Mouse (Mus musculus): ENCODE results near the gene Gk5. TPM values are rescaled to one million over a fixed set of nuclear protein-coding genes. Genes with fewer than 3 reads are reported as not detected.
"Not testable (repeated sequence)": the region's sequence is repeated elsewhere in the genome, so short reads cannot be mapped to it uniquely, and the experiment has no call there.

Gk5 gene
- 11.2 and 12.1 TPM in 2 replicates for polyA plus RNA-seq (2015; fragmentation: Nextera tagmentation; extraction: Ambion mirVana)

DNA sequence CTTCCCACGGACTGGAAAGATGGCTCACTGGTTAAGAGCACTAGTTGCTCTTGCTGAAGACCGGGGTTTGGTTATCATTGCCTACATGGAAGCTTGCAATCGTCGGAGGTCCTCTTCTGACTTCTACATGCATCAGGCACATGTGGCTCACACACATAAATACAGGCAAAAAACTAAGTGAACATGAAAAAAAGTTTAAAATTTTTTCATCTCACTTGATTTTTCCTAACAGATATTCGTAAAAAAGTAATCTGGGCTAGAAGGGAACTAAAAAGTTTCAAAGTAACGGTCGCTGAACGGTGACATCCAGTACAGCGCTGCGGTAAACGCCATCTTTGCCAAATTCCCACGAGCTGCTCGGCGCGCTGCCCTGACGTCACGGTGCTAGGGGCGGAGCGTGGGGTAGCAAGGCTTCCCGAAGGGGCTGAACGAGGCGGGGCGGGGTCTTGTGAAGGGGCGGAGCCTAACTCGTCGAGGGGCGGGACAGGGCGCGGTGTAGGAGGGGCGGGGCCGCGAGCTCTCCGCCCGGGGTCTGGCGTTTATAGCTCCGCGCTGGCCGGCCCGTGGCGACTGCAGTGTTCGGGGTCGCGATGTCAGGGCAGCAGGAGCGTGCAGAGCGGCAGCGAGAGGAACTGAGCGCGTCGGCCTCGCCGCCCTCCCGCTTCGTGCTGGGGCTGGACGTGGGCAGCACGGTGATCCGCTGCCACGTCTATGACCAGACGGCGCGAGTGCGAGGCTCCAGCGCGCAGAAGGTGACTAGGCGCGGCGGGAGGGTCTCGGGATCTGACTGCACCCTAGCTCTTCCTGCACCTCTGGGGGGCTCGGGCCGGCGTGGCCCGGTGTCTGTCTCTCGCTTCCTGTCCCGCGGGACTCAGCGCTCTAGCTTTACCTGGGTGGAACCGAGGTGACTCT lies at the start of gene Gk5:
Gene Gk5, plus strand, starts transcription at position 502 of the 912 bp plus-strand sequence.
- WGBS, result 1% methylated on average over 76 of the region's 76 CpGs
- peaks cover 4% of the 10 kb centered on the region; the same call in 1 of the 2 replicates for H3K4me1 ChIP-seq (ENCODE audit: control insufficient read depth, insufficient read depth, low read length)
- H3K9me3 ChIP-seq (replicated peaks; ENCODE audit: control insufficient read depth, low read length), result no peaks in the 10 kb centered on the region
- peak within 1 kb of the TSS; percentile 84 for H3K4me3 ChIP-seq (replicated peaks; ENCODE audit: low read length)
- H3K36me3 ChIP-seq (ENCODE audit: control insufficient read depth, insufficient read depth, low read length), result no peaks in the 10 kb centered on the region
- peak within 1 kb of the TSS; percentile 88 for H3K9ac ChIP-seq (ENCODE audit: low read length)
- peak within 1 kb of the TSS; percentile 68 for H3K4me2 ChIP-seq (ENCODE audit: low read depth, low read length)
- H3K27ac ChIP-seq (ENCODE audit: low read length), result peak within 1 kb of the TSS; percentile 60
- peak; percentile 99 for ATAC-seq (ENCODE audit: insufficient read depth, low FRiP score)
- H3K27me3 ChIP-seq (ENCODE audit: control insufficient read depth, insufficient read depth, low read length), result no peaks in the 10 kb centered on the region

DNA sequence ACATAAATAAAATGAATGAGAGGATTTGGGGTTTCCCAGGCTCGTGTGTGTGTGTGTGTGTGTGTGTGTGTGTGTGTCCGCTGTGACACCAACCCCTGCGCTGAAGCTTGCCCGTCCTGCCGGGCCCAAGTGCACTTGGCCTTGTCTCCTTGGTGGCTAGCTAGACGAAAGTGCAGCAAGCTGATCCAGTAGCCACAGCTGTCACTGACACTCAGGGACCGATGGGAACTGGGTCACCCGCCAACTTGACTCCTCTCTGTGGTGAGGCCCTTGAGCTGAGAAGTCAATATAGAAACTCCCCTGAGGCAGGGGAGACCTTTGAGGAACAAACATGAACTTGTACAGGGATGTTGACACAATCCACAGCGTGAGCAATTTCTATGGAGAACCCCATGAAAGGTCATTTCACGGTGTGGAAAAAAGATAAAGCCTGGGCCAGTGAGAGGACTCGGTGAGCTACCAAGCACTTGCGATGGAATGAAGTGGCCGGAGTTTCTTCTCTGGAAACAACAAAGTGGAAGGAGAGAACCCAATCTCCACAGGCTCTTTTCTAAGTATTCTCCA lies 40.3 kb upstream of the Gk5 start:
- H3K4me3 ChIP-seq (replicated peaks; ENCODE audit: low read length), result no peak overlapping the region

DNA sequence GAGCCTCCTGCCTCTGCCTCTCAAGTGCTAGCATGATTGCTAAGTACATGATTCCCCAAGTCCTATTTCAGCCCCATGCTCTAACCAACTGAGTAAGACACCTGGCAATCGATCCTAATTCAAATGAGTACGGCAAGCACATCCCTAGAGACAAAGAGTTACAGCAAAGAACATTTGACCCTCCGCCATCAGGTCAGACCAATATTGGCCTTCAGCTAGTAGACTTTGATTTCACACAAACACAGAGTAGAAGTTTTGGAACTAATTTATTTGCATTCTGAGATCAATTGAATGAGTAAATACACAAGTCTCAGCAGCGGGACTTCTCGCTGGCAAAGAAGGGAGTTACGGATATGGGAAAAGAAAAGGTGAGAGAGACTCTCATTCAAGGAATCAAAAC lies 33.9 kb upstream of the Gk5 start:
- Histone ChIP-seq H3K27ac (ENCODE audit: low read length) (no peak overlapping the region), H3K4me2 (ENCODE audit: low read depth, low read length) (no peak overlapping the region), H3K4me1 (ENCODE audit: control insufficient read depth, insufficient read depth, low read length) (no peaks in the 10 kb centered on the region), H3K27me3 (ENCODE audit: control insufficient read depth, insufficient read depth, low read length) (no peaks in the 10 kb centered on the region), H3K9me3 (replicated peaks; ENCODE audit: control insufficient read depth, low read length) (no peaks in the 10 kb centered on the region), H3K4me3 (replicated peaks; ENCODE audit: low read length) (no peak overlapping the region), H3K36me3 (ENCODE audit: control insufficient read depth, insufficient read depth, low read length) (no peaks in the 10 kb centered on the region), H3K9ac (ENCODE audit: low read length) (no peak overlapping the region)
- WGBS, result 74% methylated on average over 6 of the region's 6 CpGs
- no peak for ATAC-seq (ENCODE audit: insufficient read depth, low FRiP score)

More for the DNA sequence above, 40.3 kb upstream of the Gk5 start:
- Histone ChIP-seq H3K4me1 (ENCODE audit: control insufficient read depth, insufficient read depth, low read length) (no peaks in the 10 kb centered on the region), H3K27me3 (ENCODE audit: control insufficient read depth, insufficient read depth, low read length) (no peaks in the 10 kb centered on the region), H3K9ac (ENCODE audit: low read length) (no peak overlapping the region), H3K9me3 (replicated peaks; ENCODE audit: control insufficient read depth, low read length) (no peaks in the 10 kb centered on the region), H3K27ac (ENCODE audit: low read length) (no peak overlapping the region), H3K36me3 (ENCODE audit: control insufficient read depth, insufficient read depth, low read length) (no peaks in the 10 kb centered on the region), H3K4me2 (ENCODE audit: low read depth, low read length) (no peak overlapping the region)
- WGBS, result 69% methylated on average over 13 of the region's 13 CpGs
- no peak for ATAC-seq (ENCODE audit: insufficient read depth, low FRiP score)

DNA sequence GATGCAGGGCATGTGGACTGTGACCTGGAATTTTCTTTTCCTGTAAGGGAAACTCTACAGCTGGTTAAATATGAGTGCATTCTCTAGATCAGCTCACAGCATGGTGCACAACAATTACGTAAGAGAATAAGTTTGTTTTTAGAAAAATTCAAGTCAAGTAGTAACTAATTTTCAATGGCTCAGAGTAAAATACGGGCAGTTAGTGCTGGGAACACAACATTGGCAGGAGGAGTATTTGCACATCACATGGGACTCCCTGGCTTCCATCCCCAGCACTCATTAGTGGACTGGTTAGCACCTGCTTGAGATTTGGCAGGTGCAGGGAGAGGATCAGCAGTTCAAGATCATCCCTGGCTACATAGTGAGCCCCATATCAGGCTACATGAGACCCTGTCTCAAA lies 31.5 kb upstream of the Gk5 start:
- no peak overlapping the region for H3K4me3 ChIP-seq (replicated peaks; ENCODE audit: low read length)
- H3K27me3 ChIP-seq (ENCODE audit: control insufficient read depth, insufficient read depth, low read length), result no peaks in the 10 kb centered on the region
- H3K27ac ChIP-seq (ENCODE audit: low read length), result no peak overlapping the region
- no peak for ATAC-seq (ENCODE audit: insufficient read depth, low FRiP score)
- H3K9me3 ChIP-seq (replicated peaks; ENCODE audit: control insufficient read depth, low read length), result no peaks in the 10 kb centered on the region
- no peak overlapping the region for H3K4me2 ChIP-seq (ENCODE audit: low read depth, low read length)
- no peaks in the 10 kb centered on the region for H3K4me1 ChIP-seq (ENCODE audit: control insufficient read depth, insufficient read depth, low read length)
- WGBS, result 78% methylated on average over 2 of the region's 2 CpGs
- no peak overlapping the region for H3K9ac ChIP-seq (ENCODE audit: low read length)
- no peaks in the 10 kb centered on the region for H3K36me3 ChIP-seq (ENCODE audit: control insufficient read depth, insufficient read depth, low read length)

DNA sequence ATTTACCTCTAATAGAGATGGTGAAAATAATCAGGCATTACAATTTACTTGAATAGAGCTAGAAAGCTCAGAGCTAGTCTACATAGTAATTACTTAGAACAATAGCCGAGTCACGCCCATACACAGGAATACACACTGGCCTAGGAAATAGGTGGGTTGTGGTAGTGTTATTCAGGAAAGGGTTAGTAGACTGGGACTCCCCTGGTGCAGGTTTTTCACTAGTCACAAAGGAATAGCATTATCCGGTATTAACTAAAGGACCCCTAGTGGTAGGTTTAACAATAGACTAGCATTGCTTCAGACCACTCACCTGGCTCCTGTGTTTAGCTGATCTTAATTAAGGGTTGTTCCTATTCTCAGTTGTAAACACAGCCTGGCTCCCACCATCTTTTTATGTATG lies 30.7 kb upstream of the Gk5 start:
- H3K4me1 ChIP-seq (ENCODE audit: control insufficient read depth, insufficient read depth, low read length); H3K36me3 ChIP-seq (ENCODE audit: control insufficient read depth, insufficient read depth, low read length); H3K27me3 ChIP-seq (ENCODE audit: control insufficient read depth, insufficient read depth, low read length); ATAC-seq (ENCODE audit: insufficient read depth, low FRiP score); H3K9me3 ChIP-seq (replicated peaks; ENCODE audit: control insufficient read depth, low read length); H3K4me3 ChIP-seq (replicated peaks; ENCODE audit: low read length); H3K4me2 ChIP-seq (ENCODE audit: low read depth, low read length); H3K9ac ChIP-seq (ENCODE audit: low read length); H3K27ac ChIP-seq (ENCODE audit: low read length): not testable (repeated sequence)
- 84% methylated on average over 3 of the region's 3 CpGs for WGBS

DNA sequence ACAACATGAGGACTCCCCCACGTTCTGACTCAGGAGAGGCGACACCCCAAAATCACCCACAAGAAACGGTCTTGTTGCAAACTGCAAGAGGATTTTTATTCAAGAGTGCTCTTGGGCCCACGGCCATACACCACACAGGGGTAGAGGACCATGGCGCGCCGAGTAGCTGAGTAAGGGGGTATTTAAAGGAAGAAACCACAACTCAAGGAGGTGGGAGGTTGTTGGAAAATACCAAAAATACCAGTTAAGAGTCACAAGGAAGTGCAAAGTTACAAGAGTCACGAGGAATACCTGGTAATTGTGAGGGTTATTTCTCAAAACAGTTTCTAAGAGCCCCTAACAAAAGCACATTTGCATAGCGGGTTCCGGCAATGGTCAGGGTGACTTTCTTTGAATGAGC lies 26.5 kb upstream of the Gk5 start:
- H3K4me3 ChIP-seq (replicated peaks; ENCODE audit: low read length); H3K27ac ChIP-seq (ENCODE audit: low read length); H3K36me3 ChIP-seq (ENCODE audit: control insufficient read depth, insufficient read depth, low read length); H3K9ac ChIP-seq (ENCODE audit: low read length); H3K9me3 ChIP-seq (replicated peaks; ENCODE audit: control insufficient read depth, low read length); H3K27me3 ChIP-seq (ENCODE audit: control insufficient read depth, insufficient read depth, low read length); H3K4me2 ChIP-seq (ENCODE audit: low read depth, low read length); ATAC-seq (ENCODE audit: insufficient read depth, low FRiP score); H3K4me1 ChIP-seq (ENCODE audit: control insufficient read depth, insufficient read depth, low read length): not testable (repeated sequence)
- 85% methylated on average over 10 of the region's 10 CpGs for WGBS

DNA sequence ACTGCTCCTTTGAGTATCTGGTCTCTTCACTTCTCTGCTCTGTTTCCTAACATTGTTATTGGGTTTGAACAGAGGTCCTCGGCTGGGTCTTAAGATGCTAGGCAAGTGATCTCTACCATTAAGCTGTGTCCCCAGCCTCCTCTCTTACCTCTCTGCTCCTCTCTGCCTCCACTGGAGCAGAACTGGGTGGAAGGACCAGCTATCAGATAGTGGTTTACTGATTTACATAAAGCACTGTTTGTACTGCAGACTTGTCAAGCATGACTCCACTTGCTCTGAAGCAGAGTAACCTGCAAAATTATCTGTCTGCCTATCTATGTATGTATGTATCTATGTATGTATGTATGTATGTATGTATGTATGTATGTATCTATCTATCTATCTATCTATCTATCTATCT lies 25.9 kb upstream of the Gk5 start:
- Histone ChIP-seq H3K27ac (ENCODE audit: low read length) (no peak overlapping the region), H3K4me3 (replicated peaks; ENCODE audit: low read length) (no peak overlapping the region), H3K4me2 (ENCODE audit: low read depth, low read length) (no peak overlapping the region), H3K9me3 (replicated peaks; ENCODE audit: control insufficient read depth, low read length) (peaks cover 2% of the 10 kb centered on the region; the same call in 1 of the 2 replicates), H3K4me1 (ENCODE audit: control insufficient read depth, insufficient read depth, low read length) (no peaks in the 10 kb centered on the region), H3K27me3 (ENCODE audit: control insufficient read depth, insufficient read depth, low read length) (no peaks in the 10 kb centered on the region), H3K36me3 (ENCODE audit: control insufficient read depth, insufficient read depth, low read length) (no peaks in the 10 kb centered on the region), H3K9ac (ENCODE audit: low read length) (no peak overlapping the region)
- no peak for ATAC-seq (ENCODE audit: insufficient read depth, low FRiP score)
- 97% methylated on average over 1 of the region's 1 CpGs for WGBS

DNA sequence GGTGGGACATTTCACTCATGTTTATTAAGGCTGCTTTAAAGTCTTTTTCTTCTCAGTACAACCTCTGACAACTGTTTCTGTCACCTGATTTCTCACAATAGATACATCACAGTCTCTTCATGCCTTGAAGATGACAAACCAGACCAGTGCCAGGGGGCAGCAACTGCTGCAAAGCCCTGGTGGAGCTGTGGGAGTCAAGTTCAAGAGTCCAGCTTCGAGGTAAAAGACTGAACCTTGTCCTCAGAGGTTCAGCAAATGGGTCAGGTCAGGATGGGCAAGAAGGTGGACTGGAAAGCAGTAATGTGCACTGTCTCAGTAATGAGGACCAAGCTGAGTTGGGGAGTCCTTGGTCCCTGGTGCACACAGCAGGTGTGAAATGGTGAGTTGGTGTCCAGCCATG lies 24.8 kb upstream of the Gk5 start:
- Histone ChIP-seq H3K4me2 (ENCODE audit: low read depth, low read length) (no peak overlapping the region), H3K27ac (ENCODE audit: low read length) (no peak overlapping the region), H3K9me3 (replicated peaks; ENCODE audit: control insufficient read depth, low read length) (peaks cover 2% of the 10 kb centered on the region; the same call in 1 of the 2 replicates), H3K36me3 (ENCODE audit: control insufficient read depth, insufficient read depth, low read length) (no peaks in the 10 kb centered on the region), H3K27me3 (ENCODE audit: control insufficient read depth, insufficient read depth, low read length) (no peaks in the 10 kb centered on the region), H3K4me3 (replicated peaks; ENCODE audit: low read length) (no peak overlapping the region), H3K4me1 (ENCODE audit: control insufficient read depth, insufficient read depth, low read length) (no peaks in the 10 kb centered on the region), H3K9ac (ENCODE audit: low read length) (no peak overlapping the region)
- no peak for ATAC-seq (ENCODE audit: insufficient read depth, low FRiP score)
- 54% methylated on average over 1 of the region's 1 CpGs for WGBS

DNA sequence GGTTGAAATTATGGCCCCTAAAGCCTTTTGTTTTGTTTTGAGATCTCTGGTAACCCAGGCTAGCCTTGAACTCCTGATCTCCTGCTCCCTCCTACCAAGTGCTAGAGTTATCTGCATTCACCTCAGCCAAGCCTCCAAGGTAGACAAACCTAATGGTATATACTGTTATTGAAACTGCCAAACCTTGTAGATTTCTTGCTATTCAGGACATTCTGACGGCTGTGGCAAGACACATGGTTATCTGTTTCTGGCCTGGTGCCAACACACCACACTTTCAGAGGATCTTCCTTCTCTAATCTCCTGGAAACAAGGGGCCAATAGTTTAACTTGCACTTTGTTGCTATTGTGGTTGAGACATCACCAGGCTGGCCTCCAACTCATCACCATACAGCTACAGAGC lies 24.0 kb upstream of the Gk5 start:
- WGBS, result 60% methylated on average over 1 of the region's 1 CpGs

More for the DNA sequence above, 24.0 kb upstream of the Gk5 start:
- no peaks in the 10 kb centered on the region for H3K27me3 ChIP-seq (ENCODE audit: control insufficient read depth, insufficient read depth, low read length)
- H3K36me3 ChIP-seq (ENCODE audit: control insufficient read depth, insufficient read depth, low read length), result no peaks in the 10 kb centered on the region
- H3K4me2 ChIP-seq (ENCODE audit: low read depth, low read length), result no peak overlapping the region
- peaks cover 2% of the 10 kb centered on the region for H3K9me3 ChIP-seq (replicated peaks; ENCODE audit: control insufficient read depth, low read length)
- H3K4me1 ChIP-seq (ENCODE audit: control insufficient read depth, insufficient read depth, low read length), result no peaks in the 10 kb centered on the region
- no peak for ATAC-seq (ENCODE audit: insufficient read depth, low FRiP score)
- no peak overlapping the region for H3K27ac ChIP-seq (ENCODE audit: low read length)
- H3K9ac ChIP-seq (ENCODE audit: low read length), result no peak overlapping the region
- no peak overlapping the region for H3K4me3 ChIP-seq (replicated peaks; ENCODE audit: low read length)
